Mouse (Mus musculus) thymus, adult 2 months (tissue): Measurements from ENCODE around the gene Man1a.

Experiments used
- CTCF ChIP-seq: fragments of 200-500 bp; IDR thresholded peaks from 2 replicates; pipeline ENCODE4 v1.5.1; 2012; ENCODE audit warnings: mild to moderate bottlenecking, control low read depth, low read length, moderate library complexity, borderline replicate concordance; ENCODE audit not compliant: control insufficient read depth, poor library complexity, insufficient read depth; ENCODE audit errors: extremely low read depth
- POLR2A ChIP-seq: fragments of 200-500 bp; IDR thresholded peaks from 2 replicates; pipeline ENCODE4 v1.6.1; 2012; ENCODE audit warnings: mild to moderate bottlenecking, low read length, control low read depth, moderate library complexity; ENCODE audit not compliant: control insufficient read depth, poor library complexity, insufficient read depth; ENCODE audit errors: extremely low read depth

DNA sequence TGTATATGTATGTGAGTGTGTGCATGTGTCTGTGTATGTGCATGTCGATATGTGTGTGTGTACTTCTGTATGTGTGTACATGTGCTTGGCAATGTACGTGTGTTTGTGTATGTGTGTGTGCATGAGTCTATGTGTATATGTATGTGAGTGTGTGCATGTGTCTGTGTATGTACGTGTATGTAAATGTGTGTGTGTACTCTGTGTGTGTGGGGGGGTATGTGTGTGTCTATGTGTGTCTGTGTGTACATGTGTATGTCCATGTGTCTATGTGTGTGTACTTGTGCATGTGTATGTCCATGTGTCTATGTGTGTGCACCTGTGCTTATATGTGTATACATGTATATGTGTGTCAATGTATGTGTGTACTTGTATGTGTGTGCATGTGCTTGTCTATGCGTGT lies 15.2 kb downstream of the Man1a start:
- TF ChIP-seq CTCF (no peak), POLR2A (no peak)
